Mouse (Mus musculus) MEL (cell line): ENCODE results near the gene Msmp.
"Not testable (repeated sequence)": the region's sequence is repeated elsewhere in the genome, so short reads cannot be mapped to it uniquely, and the experiment has no call there.

Experiments used
- EP300 ChIP-seq, 2 experiments: IDR thresholded peaks; 2 replicates each; pipeline ENCODE4 v1.6.1; 2011; ENCODE audit warnings: improper control_type of control experiment in 2 of 2, low read length in 2 of 2, low read depth in 1 of 2, mild to moderate bottlenecking in 1 of 2
- HCFC1 ChIP-seq: IDR thresholded peaks from 2 replicates; pipeline ENCODE4 v1.6.1; 2012; ENCODE audit warnings: low read depth, mild to moderate bottlenecking, inconsistent platforms, low read length, improper control_type of control experiment, moderate library complexity
- TAL1 ChIP-seq: IDR thresholded peaks from 2 replicates; pipeline ENCODE4 v1.6.1; 2012; ENCODE audit warnings: mild to moderate bottlenecking, inconsistent platforms, low read length, moderate library complexity, mixed read lengths

DNA sequence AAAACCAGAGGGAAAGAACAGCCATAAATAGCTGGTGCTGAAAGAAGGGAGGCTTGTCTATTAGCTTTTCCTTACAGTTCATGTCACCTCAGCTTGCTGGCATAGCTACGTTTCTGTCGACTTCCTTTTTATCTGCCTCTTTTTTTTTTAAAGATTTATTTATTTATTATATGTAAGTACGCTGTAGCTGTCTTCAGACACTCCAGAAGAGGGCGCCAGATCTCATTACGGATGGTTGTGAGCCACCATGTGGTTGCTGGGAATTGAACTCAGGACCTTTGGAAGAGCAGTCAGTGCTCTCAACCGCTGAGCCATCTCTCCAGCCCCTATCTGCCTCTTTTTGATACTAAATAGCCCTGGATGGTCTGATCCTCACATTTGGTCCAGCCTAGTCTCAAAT lies 32.4 kb downstream of the Msmp start:
- not testable (repeated sequence) for TF ChIP-seq HCFC1; EP300 (IDR thresholded peaks at IDR 0.05; ENCODE audit: low read depth in 1 of 2, low read length in 2 of 2); TAL1
